Mouse (Mus musculus): ENCODE results near the gene Rexo2. TPM values are rescaled to one million over a fixed set of nuclear protein-coding genes. Genes with fewer than 3 reads are reported as not detected.
A peak's percentile ranks its signal among the peaks of the same experiment; 100 is the strongest.

Gene Rexo2
- polyA plus RNA-seq, 1 experiment from 2014 or later, result 110 TPM

DNA sequence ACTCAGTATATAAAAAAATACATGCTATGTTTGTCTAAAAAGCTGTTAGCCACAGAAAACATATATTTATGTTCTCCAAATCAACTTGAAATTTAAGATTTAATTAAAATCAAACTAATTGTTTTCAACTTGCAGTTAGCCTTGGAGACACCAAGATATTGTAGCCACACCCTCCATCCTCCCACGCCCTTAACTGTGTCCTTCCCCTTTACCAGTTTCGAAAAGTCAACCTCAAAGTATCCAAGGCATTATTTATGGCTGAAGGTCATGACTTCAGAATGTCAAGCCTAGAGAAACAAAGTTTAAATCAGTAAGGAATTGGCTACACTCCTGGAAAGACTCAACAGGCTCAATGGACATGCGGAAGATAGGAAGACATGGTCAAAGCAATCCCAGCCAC lies 18.9 kb downstream of the Rexo2 start:
- Histone ChIP-seq H3K27me3 (ENCODE audit: low read depth, poor library complexity, severe bottlenecking) (no peaks in the 10 kb centered on the region), H3K4me1 (no peaks in the 10 kb centered on the region), H3K4me3 (no peak overlapping the region), H3K27ac (replicated peaks) (no peak overlapping the region), H3K9me3 (replicated peaks) (peaks cover 6% of the 10 kb centered on the region; the same call in 1 of the 2 replicates), H3K36me3 (peaks cover 13% of the 10 kb centered on the region)
- no peak for DNase-seq (ENCODE audit: low spot score)
- WGBS, result 93% methylated on average over 3 of the region's 3 CpGs

DNA sequence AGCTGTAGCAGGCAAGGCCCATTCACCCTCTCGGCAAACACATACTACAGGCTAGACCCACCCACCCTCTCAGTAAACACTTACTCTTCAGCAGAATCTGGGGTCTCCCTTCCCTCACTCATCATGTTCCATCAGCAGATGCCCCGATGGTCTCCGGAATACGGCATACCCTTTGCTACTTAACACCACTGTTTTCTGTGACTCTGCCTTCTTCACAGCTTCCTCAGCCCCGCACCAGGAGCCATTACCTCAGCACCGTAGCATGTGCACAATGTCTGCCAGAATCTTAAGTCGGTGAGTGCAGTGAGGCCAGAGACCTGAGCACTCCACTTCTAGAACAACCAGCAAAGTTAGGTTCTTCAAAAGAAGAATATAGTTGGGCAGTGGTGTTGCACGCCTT lies 19.7 kb downstream of the Rexo2 start:
- Histone ChIP-seq H3K4me1 (no peaks in the 10 kb centered on the region), H3K27ac (replicated peaks) (no peak overlapping the region), H3K36me3 (peaks cover 7% of the 10 kb centered on the region), H3K27me3 (ENCODE audit: low read depth, poor library complexity, severe bottlenecking) (no peaks in the 10 kb centered on the region), H3K9me3 (replicated peaks) (peaks cover 6% of the 10 kb centered on the region; the same call in 1 of the 2 replicates), H3K4me3 (no peak overlapping the region)
- no peak for DNase-seq (ENCODE audit: low spot score)
- 94% methylated on average over 8 of the region's 8 CpGs for WGBS

DNA sequence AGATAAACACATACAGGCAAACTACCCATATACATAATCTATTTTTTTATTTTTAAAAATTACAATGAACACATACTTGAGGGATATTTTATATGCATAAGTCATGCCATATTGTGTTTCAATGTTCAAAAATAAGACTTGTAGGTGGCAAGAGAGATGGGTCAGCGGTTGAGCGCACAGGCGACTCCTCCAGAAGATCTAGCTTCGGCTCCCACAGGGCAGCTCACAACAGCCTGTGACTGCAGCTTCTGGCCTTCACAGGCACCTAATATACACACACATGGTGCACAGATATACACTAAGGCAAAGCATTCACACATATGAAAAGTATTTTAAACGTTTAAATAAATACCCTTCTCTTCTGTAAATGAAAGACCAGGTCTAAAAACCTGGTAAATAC lies 21.0 kb downstream of the Rexo2 start:
- DNase-seq (ENCODE audit: low spot score), result no peak
- H3K36me3 ChIP-seq, result no peaks in the 10 kb centered on the region
- no peak overlapping the region for H3K27ac ChIP-seq (replicated peaks)
- no peaks in the 10 kb centered on the region for H3K4me1 ChIP-seq
- H3K27me3 ChIP-seq (ENCODE audit: low read depth, poor library complexity, severe bottlenecking), result no peaks in the 10 kb centered on the region
- WGBS, result 92% methylated on average over 5 of the region's 5 CpGs
- no peak overlapping the region for H3K4me3 ChIP-seq
- no peaks in the 10 kb centered on the region for H3K9me3 ChIP-seq (replicated peaks)

DNA sequence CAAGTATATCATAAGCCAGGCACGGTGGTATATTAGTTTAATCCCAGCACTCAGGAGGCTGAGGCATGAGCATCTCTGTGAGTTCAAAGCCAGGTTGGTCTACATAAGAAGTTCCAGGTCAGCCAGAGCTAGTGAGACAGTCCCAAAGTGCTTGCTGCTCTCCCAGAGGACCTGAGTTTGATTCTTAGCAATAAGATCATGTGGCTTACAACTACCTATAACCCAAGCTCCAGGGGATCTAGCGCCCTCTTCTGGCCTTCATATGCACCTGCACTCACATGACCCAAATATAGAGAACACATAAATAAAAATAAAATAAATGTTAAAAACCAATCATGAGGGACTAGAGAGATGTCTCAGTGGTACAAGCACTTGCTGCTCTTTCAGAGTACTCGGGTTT lies 21.5 kb downstream of the Rexo2 start:
- WGBS, result 67% methylated on average over 3 of the region's 3 CpGs
- DNase-seq (ENCODE audit: low spot score), result no peak
- no peaks in the 10 kb centered on the region for H3K4me1 ChIP-seq
- no peaks in the 10 kb centered on the region for H3K9me3 ChIP-seq (replicated peaks)
- H3K36me3 ChIP-seq, result no peaks in the 10 kb centered on the region
- H3K27ac ChIP-seq (replicated peaks), result no peak overlapping the region
- H3K4me3 ChIP-seq, result no peak overlapping the region
- H3K27me3 ChIP-seq (ENCODE audit: low read depth, poor library complexity, severe bottlenecking), result no peaks in the 10 kb centered on the region

DNA sequence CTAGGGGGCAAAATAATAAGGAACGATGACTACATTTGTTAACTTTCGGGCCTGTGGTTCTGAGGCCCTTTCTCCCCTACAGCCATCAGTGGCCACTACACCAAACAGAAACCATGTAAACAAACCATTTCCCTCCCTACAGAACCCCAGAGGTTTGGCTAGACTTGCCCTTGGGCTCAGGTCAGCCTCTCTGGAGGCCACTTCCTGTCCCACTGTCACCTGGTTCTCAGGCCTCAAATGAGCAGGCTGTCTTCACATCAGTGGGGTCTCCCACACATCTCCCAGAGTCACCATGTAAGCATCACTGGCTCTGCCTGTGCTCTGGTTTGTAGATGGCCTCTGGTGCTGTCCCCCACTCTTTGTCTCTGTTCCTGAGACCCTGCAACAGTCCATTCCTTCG lies 24.5 kb downstream of the Rexo2 start:
- 94% methylated on average over 3 of the region's 3 CpGs for WGBS
- no peak for DNase-seq (ENCODE audit: low spot score)
- no peak overlapping the region for H3K4me3 ChIP-seq

DNA sequence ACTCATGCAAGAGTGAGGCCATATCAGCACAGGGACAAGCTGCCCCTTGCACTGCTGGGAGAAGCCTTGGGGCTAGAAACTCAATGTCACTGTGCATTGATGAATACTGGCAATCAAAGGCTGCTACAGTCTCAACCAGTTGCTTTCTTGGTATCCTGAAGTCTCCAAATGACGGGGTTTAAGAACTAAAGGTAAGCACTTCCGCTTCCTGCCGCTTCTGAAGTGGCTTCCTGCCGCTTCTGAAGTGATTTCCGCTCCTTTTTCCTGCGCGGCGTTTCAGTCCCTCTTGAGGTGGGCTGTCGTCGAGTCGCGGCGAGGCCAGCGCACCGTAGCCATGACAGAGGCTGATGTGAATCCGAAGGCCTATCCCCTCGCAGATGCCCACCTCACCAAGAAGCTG lies 30.4 kb downstream of the Rexo2 start:
- 90% methylated on average over 17 of the region's 17 CpGs for WGBS
- Histone ChIP-seq H3K4me3 (no peak overlapping the region), H3K27me3 (ENCODE audit: low read depth, poor library complexity, severe bottlenecking) (no peaks in the 10 kb centered on the region), H3K9me3 (replicated peaks) (no peaks in the 10 kb centered on the region), H3K4me1 (no peaks in the 10 kb centered on the region), H3K27ac (replicated peaks) (no peak overlapping the region), H3K36me3 (no peaks in the 10 kb centered on the region)
- no peak for DNase-seq (ENCODE audit: low spot score)

More for the DNA sequence above, 24.5 kb downstream of the Rexo2 start:
- H3K9me3 ChIP-seq (replicated peaks), result no peaks in the 10 kb centered on the region
- no peaks in the 10 kb centered on the region for H3K4me1 ChIP-seq
- no peaks in the 10 kb centered on the region for H3K36me3 ChIP-seq
- no peaks in the 10 kb centered on the region for H3K27me3 ChIP-seq (ENCODE audit: low read depth, poor library complexity, severe bottlenecking)
- H3K27ac ChIP-seq (replicated peaks), result no peak overlapping the region

DNA sequence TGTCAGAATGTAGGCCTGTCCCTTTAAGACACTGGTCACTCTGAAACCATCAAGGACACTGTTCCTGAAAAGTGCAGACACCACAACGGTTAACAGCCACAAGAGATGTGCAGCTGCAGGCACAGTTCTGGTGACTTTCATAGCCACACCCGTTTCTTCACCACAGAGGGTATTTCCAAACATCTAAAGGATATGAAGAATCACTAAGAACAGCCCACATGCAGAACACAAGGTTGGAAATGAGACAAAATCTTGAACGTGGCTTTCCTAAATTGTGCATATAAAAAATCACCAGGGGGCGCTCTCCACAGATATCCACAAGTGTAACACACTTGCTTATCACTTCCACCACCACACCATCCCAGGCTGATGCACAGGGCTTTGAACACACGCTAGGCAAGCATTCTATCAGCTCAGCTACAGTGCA lies 32.6 kb downstream of the Rexo2 start:
- H3K4me1 ChIP-seq, result no peaks in the 10 kb centered on the region
- peak; percentile 16 for DNase-seq (ENCODE audit: low spot score)
- H3K36me3 ChIP-seq, result no peaks in the 10 kb centered on the region
- WGBS, result 43% methylated on average over 5 of the region's 5 CpGs
- no peak overlapping the region for H3K4me3 ChIP-seq
- H3K9me3 ChIP-seq (replicated peaks), result no peaks in the 10 kb centered on the region
- no peaks in the 10 kb centered on the region for H3K27me3 ChIP-seq (ENCODE audit: low read depth, poor library complexity, severe bottlenecking)
- no peak overlapping the region for H3K27ac ChIP-seq (replicated peaks)

DNA sequence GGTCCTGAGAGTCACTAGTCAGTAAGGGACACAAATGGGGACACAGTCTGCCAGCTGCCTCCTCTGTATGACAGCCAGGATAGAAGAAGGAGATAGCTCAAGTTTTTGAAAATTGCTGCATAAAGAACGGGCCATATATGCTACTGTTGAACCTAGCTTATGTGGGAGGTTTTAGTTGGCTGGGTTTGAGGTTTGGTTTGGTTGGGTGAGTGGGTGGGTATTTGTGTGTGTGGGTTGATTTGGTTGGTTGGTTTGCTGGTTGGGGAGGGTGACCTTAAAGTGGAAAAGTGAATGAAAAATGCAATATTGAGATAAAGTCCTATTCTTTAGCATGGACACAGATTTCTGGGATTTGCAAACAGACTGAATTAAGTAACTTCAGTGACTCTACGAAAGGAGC lies 35.6 kb downstream of the Rexo2 start:
- Histone ChIP-seq H3K27me3 (ENCODE audit: low read depth, poor library complexity, severe bottlenecking) (no peaks in the 10 kb centered on the region), H3K36me3 (no peaks in the 10 kb centered on the region), H3K4me3 (no peak overlapping the region), H3K27ac (replicated peaks) (no peak overlapping the region), H3K9me3 (replicated peaks) (no peaks in the 10 kb centered on the region), H3K4me1 (no peaks in the 10 kb centered on the region)
- no peak for DNase-seq (ENCODE audit: low spot score)
- WGBS, result 80% methylated on average over 2 of the region's 2 CpGs

DNA sequence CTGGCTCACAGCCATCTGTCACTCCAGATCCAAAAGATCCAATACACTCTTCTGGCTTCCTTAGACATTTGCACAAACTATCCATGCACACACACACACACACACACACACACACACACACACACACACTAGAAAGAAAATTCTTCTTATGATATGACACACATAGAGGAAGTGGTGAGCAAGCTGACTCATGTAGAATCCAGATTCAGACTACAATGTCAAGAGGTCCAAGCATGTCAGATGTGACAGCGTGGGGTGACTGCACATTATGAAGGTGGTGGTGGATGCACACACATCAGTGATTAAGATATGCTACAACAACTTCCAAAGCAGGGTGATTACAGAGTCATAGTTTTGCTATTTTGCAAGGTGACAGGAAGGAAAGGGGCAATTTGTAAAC lies 36.5 kb downstream of the Rexo2 start:
- no peak for DNase-seq (ENCODE audit: low spot score)
- H3K27ac ChIP-seq (replicated peaks), result no peak overlapping the region
- no peaks in the 10 kb centered on the region for H3K27me3 ChIP-seq (ENCODE audit: low read depth, poor library complexity, severe bottlenecking)
- no peaks in the 10 kb centered on the region for H3K4me1 ChIP-seq
- no peaks in the 10 kb centered on the region for H3K36me3 ChIP-seq
- WGBS, result 74% methylated on average over 1 of the region's 1 CpGs
- H3K9me3 ChIP-seq (replicated peaks), result no peaks in the 10 kb centered on the region
- H3K4me3 ChIP-seq, result no peak overlapping the region

DNA sequence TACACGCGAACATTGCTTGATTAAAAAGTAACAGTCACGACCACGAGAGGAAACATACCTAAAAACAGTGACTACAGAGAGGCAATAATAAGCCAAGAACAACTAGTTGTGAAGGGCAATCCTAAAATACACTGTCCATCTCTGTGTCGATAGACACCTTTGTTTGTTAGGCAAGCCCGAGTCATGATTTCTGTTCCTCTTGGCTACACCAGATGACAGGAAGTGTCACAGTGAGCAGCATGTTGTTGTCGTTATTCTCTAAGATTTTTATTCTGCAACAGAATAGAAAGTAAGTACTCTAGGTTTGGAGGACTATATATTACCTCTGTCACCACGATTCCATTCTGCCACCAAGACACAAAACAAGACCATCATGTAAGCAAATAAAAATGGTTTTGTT lies 48.0 kb downstream of the Rexo2 start:
- 88% methylated on average over 8 of the region's 8 CpGs for WGBS
- no peak for DNase-seq (ENCODE audit: low spot score)
- no peak overlapping the region for H3K4me3 ChIP-seq

DNA sequence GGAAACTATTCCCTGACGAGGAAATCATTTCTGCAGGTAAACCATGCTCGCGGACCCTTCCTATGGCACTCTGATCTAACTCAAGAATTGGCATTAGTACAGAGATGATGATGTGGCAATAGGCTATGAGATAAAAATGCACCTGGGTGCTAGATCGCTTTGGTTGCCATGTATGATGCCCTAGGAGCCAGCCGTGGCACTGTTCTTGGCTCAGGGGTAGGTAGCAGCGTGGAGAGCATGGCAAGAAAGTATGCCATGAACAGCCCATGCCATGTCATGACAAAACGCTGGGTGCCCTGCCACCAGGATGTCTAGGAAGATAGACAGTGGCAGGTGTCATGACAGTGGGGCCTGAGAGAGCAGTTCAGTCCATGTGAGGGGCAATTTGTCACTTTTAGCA lies 53.2 kb downstream of the Rexo2 start:
- H3K27me3 ChIP-seq (ENCODE audit: low read depth, poor library complexity, severe bottlenecking), result no peaks in the 10 kb centered on the region
- DNase-seq (ENCODE audit: low spot score), result no peak
- H3K36me3 ChIP-seq, result no peaks in the 10 kb centered on the region
- no peaks in the 10 kb centered on the region for H3K9me3 ChIP-seq (replicated peaks)
- WGBS, result 90% methylated on average over 7 of the region's 7 CpGs
- H3K4me1 ChIP-seq, result no peaks in the 10 kb centered on the region
- no peak overlapping the region for H3K4me3 ChIP-seq
- no peak overlapping the region for H3K27ac ChIP-seq (replicated peaks)

More for the DNA sequence above, 48.0 kb downstream of the Rexo2 start:
- no peak overlapping the region for H3K27ac ChIP-seq (replicated peaks)
- H3K27me3 ChIP-seq (ENCODE audit: low read depth, poor library complexity, severe bottlenecking), result no peaks in the 10 kb centered on the region
- no peaks in the 10 kb centered on the region for H3K36me3 ChIP-seq
- H3K4me1 ChIP-seq, result no peaks in the 10 kb centered on the region
- no peaks in the 10 kb centered on the region for H3K9me3 ChIP-seq (replicated peaks)

DNA sequence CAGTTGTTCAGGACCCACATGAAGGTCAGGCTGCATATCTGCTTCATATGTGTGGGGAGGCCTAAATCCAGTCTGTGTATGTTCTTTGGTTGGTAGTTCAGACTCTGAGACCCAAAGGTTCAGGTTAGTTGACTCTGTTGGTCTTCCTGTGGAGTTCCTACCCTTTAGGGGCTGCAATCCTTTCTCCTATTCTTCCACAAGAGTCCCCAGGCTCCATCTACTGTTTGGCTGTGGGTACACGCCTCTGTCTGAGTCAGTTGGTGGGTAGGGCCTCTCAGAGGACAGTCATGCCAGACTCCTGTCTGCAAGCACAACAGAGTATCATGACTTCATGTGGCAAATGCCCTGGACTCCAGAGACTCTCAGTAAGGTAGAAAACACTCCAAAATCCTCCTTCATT lies 57.2 kb downstream of the Rexo2 start:
- Histone ChIP-seq H3K36me3 (no peaks in the 10 kb centered on the region), H3K4me3 (no peak overlapping the region), H3K27me3 (ENCODE audit: low read depth, poor library complexity, severe bottlenecking) (no peaks in the 10 kb centered on the region), H3K27ac (replicated peaks) (no peak overlapping the region), H3K9me3 (replicated peaks) (no peaks in the 10 kb centered on the region), H3K4me1 (no peaks in the 10 kb centered on the region)
- no peak for DNase-seq (ENCODE audit: low spot score)
- WGBS, result 43% methylated on average over 1 of the region's 1 CpGs

DNA sequence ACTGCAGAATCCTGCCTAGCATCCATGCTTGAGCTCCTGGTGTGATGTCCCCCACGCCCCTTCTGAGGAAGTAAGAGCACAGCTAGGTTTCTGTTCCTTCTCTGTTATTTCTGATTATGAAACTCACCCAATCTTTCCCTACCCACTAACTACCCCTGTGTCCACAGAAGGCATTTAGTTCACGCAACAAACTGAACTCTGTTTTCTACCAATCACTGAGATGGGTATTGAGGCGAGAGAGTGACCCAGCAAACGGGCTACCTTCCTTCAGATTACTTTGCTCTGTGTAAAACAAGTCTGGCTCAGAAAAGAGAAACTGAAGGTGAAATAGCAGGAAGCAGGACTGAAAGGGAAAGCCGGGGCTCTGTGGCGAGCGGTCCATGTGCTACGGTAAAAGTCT lies 58.0 kb downstream of the Rexo2 start:
- no peak for DNase-seq (ENCODE audit: low spot score)
- WGBS, result 86% methylated on average over 8 of the region's 8 CpGs
- no peaks in the 10 kb centered on the region for H3K27me3 ChIP-seq (ENCODE audit: low read depth, poor library complexity, severe bottlenecking)
- H3K9me3 ChIP-seq (replicated peaks), result no peaks in the 10 kb centered on the region
- H3K27ac ChIP-seq (replicated peaks), result no peak overlapping the region
- H3K4me1 ChIP-seq, result no peaks in the 10 kb centered on the region
- no peak overlapping the region for H3K4me3 ChIP-seq
- no peaks in the 10 kb centered on the region for H3K36me3 ChIP-seq

DNA sequence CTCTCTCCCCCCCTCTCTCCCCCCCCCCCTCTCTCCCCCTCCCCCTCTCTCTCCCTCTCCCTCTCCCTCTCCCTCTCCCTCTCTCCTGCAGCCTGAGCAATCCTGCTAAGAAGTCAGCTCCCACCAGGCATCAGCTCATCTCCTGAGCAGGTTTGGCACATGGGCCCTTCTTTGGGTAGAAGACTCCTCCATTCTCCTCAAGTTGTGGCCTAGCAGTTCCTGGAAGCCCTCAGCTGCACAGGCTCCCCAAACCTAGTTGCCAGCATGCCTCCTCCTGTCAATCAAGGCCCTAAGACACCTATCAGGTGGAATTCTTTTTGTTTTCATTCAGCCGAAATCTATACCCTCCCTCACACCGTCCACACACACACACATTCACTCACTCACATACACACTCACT lies 58.9 kb downstream of the Rexo2 start:
- Histone ChIP-seq H3K4me1 (no peaks in the 10 kb centered on the region), H3K36me3 (no peaks in the 10 kb centered on the region), H3K27me3 (ENCODE audit: low read depth, poor library complexity, severe bottlenecking) (no peaks in the 10 kb centered on the region), H3K9me3 (replicated peaks) (no peaks in the 10 kb centered on the region), H3K27ac (replicated peaks) (no peak overlapping the region), H3K4me3 (no peak overlapping the region)
- WGBS, result 76% methylated on average over 2 of the region's 2 CpGs
- DNase-seq (ENCODE audit: low spot score), result no peak
